Mouse (Mus musculus): ENCODE measurements around the gene Atrip. TPM values are rescaled to one million over a fixed set of nuclear protein-coding genes. Genes with fewer than 3 reads are reported as not detected.

Atrip gene
- polyA plus RNA-seq, 1 experiment from 2014 or later = 26.0 TPM

DNA sequence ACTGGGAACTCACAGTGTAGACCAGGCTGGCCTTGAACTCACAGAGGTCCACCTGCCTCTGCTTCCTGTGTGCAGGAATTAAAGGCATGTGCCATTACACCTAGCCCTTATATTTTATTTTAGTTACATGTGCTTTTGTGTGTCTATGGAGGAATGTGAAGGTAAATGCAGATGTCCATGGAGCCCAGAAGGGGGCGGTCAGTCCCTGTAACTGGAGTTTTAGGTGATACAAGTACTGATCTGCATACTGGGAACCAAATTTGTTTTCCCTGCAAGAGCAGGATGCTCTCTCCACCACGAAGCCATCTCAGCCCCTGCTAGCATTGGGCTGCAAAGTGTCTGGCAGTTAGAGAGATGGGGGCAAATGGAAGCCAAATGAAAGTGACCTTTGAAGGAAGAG lies 11.0 kb upstream of the Atrip start:
- 10% methylated on average over 2 of the region's 2 CpGs for WGBS
- peak; percentile 55 for DNase-seq (ENCODE audit: low spot score)
- no peak overlapping the region for H3K4me3 ChIP-seq (ENCODE audit: low read depth, low read length)

DNA sequence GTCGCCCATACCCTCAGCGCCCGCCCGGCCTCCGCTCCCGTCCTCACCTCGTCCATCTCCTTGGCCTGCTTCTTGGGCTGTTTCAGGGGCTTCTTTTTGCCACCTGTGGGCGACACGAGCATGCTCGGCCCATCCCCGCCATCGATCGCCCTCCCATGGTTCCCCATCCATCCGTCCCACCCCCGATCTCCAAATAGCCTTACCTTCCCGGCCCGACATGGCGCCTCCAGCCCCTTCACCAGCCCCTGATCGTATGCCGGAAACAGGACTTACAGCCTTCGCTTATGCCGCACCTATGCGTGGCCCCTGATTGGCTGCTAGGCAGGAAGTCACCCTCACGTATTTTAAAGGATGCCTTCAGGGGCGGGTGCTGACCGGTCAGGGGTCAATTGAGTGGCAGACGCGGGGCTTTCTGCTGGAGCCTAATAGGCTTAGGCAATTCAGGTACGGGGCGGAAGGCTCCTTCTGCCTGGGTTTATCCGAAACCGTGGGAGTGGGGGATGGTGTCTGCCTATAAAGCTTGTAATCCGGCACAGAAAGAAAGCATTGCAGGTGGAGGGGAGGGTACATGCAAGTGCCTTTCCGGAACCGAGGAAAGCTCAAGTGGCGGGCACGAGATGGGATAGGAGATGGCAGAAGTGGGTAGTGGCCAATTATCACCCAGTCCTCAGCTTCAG lies 8.3 kb upstream of the Atrip start, which contains the start of the genes Ccdc51 and Tma7:
Gene Ccdc51 (plus strand): TSS at position 370 of the 677 bp plus-strand sequence.
Gene Tma7 (minus strand): TSS at position 464 of the 677 bp plus-strand sequence.
- peak; percentile 84 for DNase-seq (ENCODE audit: low spot score)
- no peaks in the 10 kb centered on the region for H3K27me3 ChIP-seq (ENCODE audit: control insufficient read depth, insufficient read depth, low read length)
- H3K9me3 ChIP-seq (ENCODE audit: control insufficient read depth, low read length) = no peaks in the 10 kb centered on the region
- H3K27ac ChIP-seq (ENCODE audit: low read depth, low read length) = peak within 1 kb of the TSS; percentile 72
- H3K36me3 ChIP-seq (ENCODE audit: control insufficient read depth, insufficient read depth, low read length) = no peaks in the 10 kb centered on the region
- H3K4me3 ChIP-seq (ENCODE audit: low read depth, low read length) = peak within 1 kb of the TSS; percentile 84
- WGBS = under 1% methylated on average over 37 of the region's 37 CpGs
- peak within 1 kb of the TSS; percentile 76 for H3K4me2 ChIP-seq (replicated peaks; ENCODE audit: low read depth, low read length)
- peaks cover 6% of the 10 kb centered on the region; the same call in 1 of the 2 replicates for H3K4me1 ChIP-seq (replicated peaks; ENCODE audit: control insufficient read depth, insufficient read depth, low read length)
- peak; percentile 97 for ATAC-seq (ENCODE audit: low FRiP score)
- peak within 1 kb of the TSS; percentile 80 for H3K9ac ChIP-seq (ENCODE audit: low read depth, low read length)

More for the DNA sequence above, 11.0 kb upstream of the Atrip start:
- H3K9ac ChIP-seq (ENCODE audit: low read depth, low read length) = no peak overlapping the region
- no peaks in the 10 kb centered on the region for H3K9me3 ChIP-seq (ENCODE audit: control insufficient read depth, low read length)
- no peaks in the 10 kb centered on the region for H3K27me3 ChIP-seq (ENCODE audit: control insufficient read depth, insufficient read depth, low read length)
- no peaks in the 10 kb centered on the region for H3K36me3 ChIP-seq (ENCODE audit: control insufficient read depth, insufficient read depth, low read length)
- H3K4me2 ChIP-seq (replicated peaks; ENCODE audit: low read depth, low read length) = no peak overlapping the region
- peaks cover 6% of the 10 kb centered on the region; the same call in 1 of the 2 replicates for H3K4me1 ChIP-seq (replicated peaks; ENCODE audit: control insufficient read depth, insufficient read depth, low read length)
- no peak overlapping the region for H3K27ac ChIP-seq (ENCODE audit: low read depth, low read length)
- ATAC-seq (ENCODE audit: low FRiP score) = no peak

DNA sequence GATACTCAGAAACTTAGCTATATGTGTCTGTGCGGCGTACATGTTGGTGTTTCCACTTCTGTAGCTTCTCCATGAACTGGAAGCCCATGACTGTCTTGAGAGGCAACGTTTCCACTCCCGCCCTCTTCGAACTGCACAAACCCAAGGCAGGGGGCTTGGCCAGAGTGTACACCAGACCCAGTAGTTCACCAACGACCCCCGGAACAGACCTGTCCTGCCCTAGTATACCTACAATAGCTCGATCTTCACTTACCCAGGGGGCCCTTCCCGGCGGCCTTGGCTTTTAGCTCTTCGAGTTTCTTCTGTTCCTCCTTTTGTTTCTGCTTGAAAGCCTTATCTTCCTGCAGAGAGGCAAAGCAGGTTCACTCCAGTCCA lies 7.8 kb upstream of the Atrip start:
- no peaks in the 10 kb centered on the region for H3K27me3 ChIP-seq (ENCODE audit: control insufficient read depth, insufficient read depth, low read length)
- WGBS = 7% methylated on average over 11 of the region's 11 CpGs
- ATAC-seq (ENCODE audit: low FRiP score) (peak; percentile 48), DNase-seq (ENCODE audit: low spot score) (no peak)
- peak overlapping the region; percentile 80 for H3K9ac ChIP-seq (ENCODE audit: low read depth, low read length)
- no peaks in the 10 kb centered on the region for H3K36me3 ChIP-seq (ENCODE audit: control insufficient read depth, insufficient read depth, low read length)
- H3K4me2 ChIP-seq (replicated peaks; ENCODE audit: low read depth, low read length) = peak overlapping the region; percentile 76
- peaks cover 6% of the 10 kb centered on the region; the same call in 1 of the 2 replicates for H3K4me1 ChIP-seq (replicated peaks; ENCODE audit: control insufficient read depth, insufficient read depth, low read length)
- H3K27ac ChIP-seq (ENCODE audit: low read depth, low read length) = peak overlapping the region; percentile 72; the same call in 1 of the 2 replicates
- H3K9me3 ChIP-seq (ENCODE audit: control insufficient read depth, low read length) = no peaks in the 10 kb centered on the region
- H3K4me3 ChIP-seq (ENCODE audit: low read depth, low read length) = peak overlapping the region; percentile 84

DNA sequence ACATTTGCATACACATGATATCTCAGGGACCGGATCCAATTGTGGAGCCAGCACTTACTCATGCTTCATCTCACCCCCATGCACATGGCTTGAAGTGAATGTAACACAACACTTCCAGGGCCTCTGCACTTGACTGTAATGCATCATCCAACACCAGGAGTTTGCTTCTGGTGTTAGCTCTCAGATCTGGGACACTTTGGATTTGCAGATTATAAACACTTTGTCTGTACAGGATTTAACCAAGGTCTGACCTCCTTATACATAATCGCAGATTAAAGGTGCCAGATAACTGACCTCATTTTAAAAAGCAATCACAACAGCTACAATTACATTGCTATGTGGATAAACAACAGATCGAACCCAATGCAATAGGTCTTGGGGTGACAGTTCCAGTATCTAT lies 6.6 kb upstream of the Atrip start:
- no peak overlapping the region for H3K27ac ChIP-seq (ENCODE audit: low read depth, low read length)
- WGBS = 97% methylated on average over 3 of the region's 3 CpGs
- H3K4me3 ChIP-seq (ENCODE audit: low read depth, low read length) = no peak overlapping the region
- DNase-seq (ENCODE audit: low spot score) = no peak
- no peak overlapping the region for H3K9ac ChIP-seq (ENCODE audit: low read depth, low read length)
- H3K27me3 ChIP-seq (ENCODE audit: control insufficient read depth, insufficient read depth, low read length) = no peaks in the 10 kb centered on the region
- no peak for ATAC-seq (ENCODE audit: low FRiP score)
- H3K4me1 ChIP-seq (replicated peaks; ENCODE audit: control insufficient read depth, insufficient read depth, low read length) = peaks cover 6% of the 10 kb centered on the region; the same call in 1 of the 2 replicates
- no peaks in the 10 kb centered on the region for H3K9me3 ChIP-seq (ENCODE audit: control insufficient read depth, low read length)
- no peaks in the 10 kb centered on the region for H3K36me3 ChIP-seq (ENCODE audit: control insufficient read depth, insufficient read depth, low read length)
- H3K4me2 ChIP-seq (replicated peaks; ENCODE audit: low read depth, low read length) = no peak overlapping the region

DNA sequence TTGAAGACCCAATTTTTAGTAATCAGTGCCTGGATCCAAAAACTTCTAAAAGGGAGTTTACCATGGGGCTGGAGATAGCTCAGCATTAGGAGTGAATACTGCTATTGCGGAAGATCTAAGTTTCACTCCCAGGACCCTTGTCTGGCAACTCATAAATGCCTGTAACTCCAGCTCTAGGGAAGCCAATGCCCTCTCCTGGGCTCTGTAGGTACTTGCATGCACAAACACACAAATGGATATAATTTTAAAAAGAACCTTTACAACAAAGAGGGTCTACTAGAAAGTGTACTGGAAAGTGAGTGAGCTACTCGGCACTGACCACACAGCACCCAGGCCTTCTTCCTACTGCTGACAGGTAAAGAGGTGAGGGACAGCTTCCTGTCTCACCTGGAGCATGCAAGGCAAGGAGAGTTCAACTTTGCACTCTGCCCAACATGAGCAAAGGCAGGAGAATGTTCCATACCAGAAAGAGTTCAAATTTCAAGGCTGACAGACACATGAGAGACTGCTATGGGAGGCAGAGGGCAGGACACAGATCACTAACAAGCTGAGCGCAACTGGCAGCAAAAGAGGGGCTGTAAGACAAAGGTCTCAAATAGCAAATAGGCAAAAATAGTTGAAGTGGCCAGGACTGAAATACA lies 5.7 kb downstream of the Atrip start:
- no peaks in the 10 kb centered on the region for H3K9me3 ChIP-seq (ENCODE audit: control insufficient read depth, low read length)
- ATAC-seq (ENCODE audit: low FRiP score) (no peak), DNase-seq (ENCODE audit: low spot score) (no peak)
- H3K4me2 ChIP-seq (replicated peaks; ENCODE audit: low read depth, low read length) = no peak overlapping the region
- no peak overlapping the region for H3K4me3 ChIP-seq (ENCODE audit: low read depth, low read length)
- no peak overlapping the region for H3K27ac ChIP-seq (ENCODE audit: low read depth, low read length)
- no peaks in the 10 kb centered on the region for H3K27me3 ChIP-seq (ENCODE audit: control insufficient read depth, insufficient read depth, low read length)
- WGBS = 93% methylated on average over 3 of the region's 3 CpGs
- H3K9ac ChIP-seq (ENCODE audit: low read depth, low read length) = no peak overlapping the region
- H3K36me3 ChIP-seq (ENCODE audit: control insufficient read depth, insufficient read depth, low read length) = peaks cover 29% of the 10 kb centered on the region; the same call in 1 of the 2 replicates
- peaks cover 5% of the 10 kb centered on the region; the same call in 1 of the 2 replicates for H3K4me1 ChIP-seq (replicated peaks; ENCODE audit: control insufficient read depth, insufficient read depth, low read length)

DNA sequence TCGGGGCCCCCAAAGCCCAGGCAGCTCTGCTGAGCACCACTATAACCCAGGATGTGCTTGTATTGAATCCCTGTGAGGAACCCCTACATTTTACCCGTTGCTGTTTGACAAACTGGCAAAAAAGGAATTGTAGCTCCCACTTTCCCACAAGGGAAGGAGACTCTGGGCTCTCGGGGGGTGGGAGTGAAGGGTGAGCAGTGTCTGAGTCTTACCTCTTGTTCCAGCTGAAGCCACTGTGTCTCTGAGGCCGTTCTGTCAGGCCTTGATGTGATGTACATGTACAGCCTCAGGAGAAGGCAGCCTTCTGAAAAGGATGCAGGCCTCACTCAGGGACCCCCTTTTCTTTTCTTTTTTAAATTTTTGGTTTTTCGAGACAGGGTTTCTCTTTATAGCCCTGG lies 13.0 kb downstream of the Atrip start:
- H3K27me3 ChIP-seq (ENCODE audit: control insufficient read depth, insufficient read depth, low read length) = no peaks in the 10 kb centered on the region
- H3K36me3 ChIP-seq (ENCODE audit: control insufficient read depth, insufficient read depth, low read length) = peaks cover 17% of the 10 kb centered on the region; the same call in 1 of the 2 replicates

DNA sequence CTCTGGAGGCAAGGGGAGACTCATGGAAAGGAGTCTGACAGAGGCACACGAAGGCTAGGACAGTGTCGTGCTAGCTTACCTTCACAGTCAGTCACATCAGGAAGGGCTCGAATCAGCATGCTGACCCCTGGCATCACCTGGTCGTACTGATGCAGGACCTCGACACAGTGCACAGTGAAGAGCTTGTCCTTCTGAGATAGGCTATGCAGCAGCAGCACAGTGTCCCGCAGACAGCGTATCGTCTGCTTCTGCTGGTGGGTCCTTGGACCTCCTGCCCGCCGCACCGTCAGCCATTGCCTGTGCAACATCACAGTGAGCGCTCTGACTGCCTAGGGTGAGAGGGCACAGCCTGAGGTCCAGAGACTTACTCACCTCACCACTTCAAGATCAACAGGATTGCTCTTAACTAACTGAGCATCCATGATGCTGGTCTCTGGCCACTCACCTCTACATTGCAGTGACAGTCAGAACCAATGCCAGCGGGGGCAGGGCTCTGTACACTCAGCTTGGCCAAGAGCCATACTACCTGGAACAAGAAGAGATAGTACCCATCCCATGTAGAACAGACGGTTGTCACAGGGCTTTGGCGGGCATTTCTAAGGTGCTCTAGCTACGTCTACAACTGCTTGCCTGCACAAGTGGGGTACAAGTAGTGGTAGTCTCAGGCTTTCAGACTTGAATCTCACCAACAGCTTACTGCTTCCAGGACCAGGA lies 13.6 kb downstream of the Atrip start:
- Histone ChIP-seq H3K36me3 (ENCODE audit: control insufficient read depth, insufficient read depth, low read length) (peaks cover 15% of the 10 kb centered on the region; the same call in 1 of the 2 replicates), H3K9ac (ENCODE audit: low read depth, low read length) (no peak overlapping the region), H3K4me1 (replicated peaks; ENCODE audit: control insufficient read depth, insufficient read depth, low read length) (0 out of 2 replicates have a peak, but pooled peaks cover 2% of the 10 kb centered on the region), H3K27ac (ENCODE audit: low read depth, low read length) (no peak overlapping the region), H3K4me2 (replicated peaks; ENCODE audit: low read depth, low read length) (no peak overlapping the region), H3K9me3 (ENCODE audit: control insufficient read depth, low read length) (no peaks in the 10 kb centered on the region), H3K4me3 (ENCODE audit: low read depth, low read length) (no peak overlapping the region), H3K27me3 (ENCODE audit: control insufficient read depth, insufficient read depth, low read length) (no peaks in the 10 kb centered on the region)
- ATAC-seq (ENCODE audit: low FRiP score) = peak; percentile 36; the same call in 1 of the 2 replicates
- WGBS = 93% methylated on average over 16 of the region's 16 CpGs
- peak; percentile 12 for DNase-seq (ENCODE audit: low spot score)

More for the DNA sequence above, 13.0 kb downstream of the Atrip start:
- no peak overlapping the region for H3K4me3 ChIP-seq (ENCODE audit: low read depth, low read length)
- DNase-seq (ENCODE audit: low spot score) (no peak), ATAC-seq (ENCODE audit: low FRiP score) (no peak)
- WGBS = 87% methylated on average over 5 of the region's 5 CpGs
- no peak overlapping the region for H3K4me2 ChIP-seq (replicated peaks; ENCODE audit: low read depth, low read length)
- H3K27ac ChIP-seq (ENCODE audit: low read depth, low read length) = no peak overlapping the region
- H3K9me3 ChIP-seq (ENCODE audit: control insufficient read depth, low read length) = no peaks in the 10 kb centered on the region
- no peak overlapping the region for H3K9ac ChIP-seq (ENCODE audit: low read depth, low read length)
- H3K4me1 ChIP-seq (replicated peaks; ENCODE audit: control insufficient read depth, insufficient read depth, low read length) = 0 out of 2 replicates have a peak, but pooled peaks cover 2% of the 10 kb centered on the region

DNA sequence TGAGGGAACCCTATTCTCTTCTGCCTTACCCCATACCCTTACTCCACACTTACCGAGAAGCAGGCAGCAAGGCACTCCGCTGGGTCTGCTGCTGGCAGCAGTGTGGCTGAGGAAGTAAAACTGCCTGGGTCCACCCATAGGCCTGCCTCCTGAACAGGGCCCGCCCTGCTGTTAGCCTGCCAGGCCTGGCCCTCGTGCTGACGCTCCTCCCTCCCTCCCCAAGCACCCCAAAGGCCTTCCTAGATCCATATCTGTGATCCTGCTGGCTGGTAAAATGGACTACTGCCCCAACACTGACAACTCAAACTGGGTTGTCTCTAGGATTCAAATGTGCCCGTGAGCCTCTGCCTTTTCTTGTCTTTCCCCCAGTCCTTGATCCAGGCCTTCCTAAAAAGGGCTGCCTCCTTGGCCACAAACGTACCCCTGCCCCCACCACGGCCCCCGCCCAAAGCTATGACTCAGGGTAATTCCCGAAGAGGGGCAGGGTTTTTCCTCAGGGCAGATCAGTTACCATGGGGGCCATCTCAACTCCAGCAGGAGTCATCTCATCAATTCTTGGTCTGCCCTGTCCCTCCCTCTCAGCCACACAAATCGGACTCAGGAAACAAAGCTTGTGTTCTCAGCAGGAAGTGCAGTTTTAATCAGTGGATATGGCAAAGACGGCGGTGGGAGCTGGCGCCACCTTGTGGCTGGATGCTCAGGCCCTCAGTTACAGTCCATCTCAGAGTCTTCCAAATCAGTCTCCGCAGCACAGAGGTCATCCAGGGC lies 14.6 kb downstream of the Atrip start, which contains the start of gene Trex1:
Gene Trex1 (minus strand): TSS at position 599 of the 768 bp plus-strand sequence.
- H3K27ac ChIP-seq (ENCODE audit: low read depth, low read length) = peak within 1 kb of the TSS; percentile 27
- no peaks in the 10 kb centered on the region for H3K9me3 ChIP-seq (ENCODE audit: control insufficient read depth, low read length)
- no peaks in the 10 kb centered on the region for H3K27me3 ChIP-seq (ENCODE audit: control insufficient read depth, insufficient read depth, low read length)
- H3K36me3 ChIP-seq (ENCODE audit: control insufficient read depth, insufficient read depth, low read length) = peaks cover 8% of the 10 kb centered on the region; the same call in 1 of the 2 replicates
- peaks cover 2% of the 10 kb centered on the region; the same call in 1 of the 2 replicates for H3K4me1 ChIP-seq (replicated peaks; ENCODE audit: control insufficient read depth, insufficient read depth, low read length)
- 0 out of 2 replicates have a peak within 1 kb of the TSS, but pooled peaks have one; percentile 3 for H3K4me2 ChIP-seq (replicated peaks; ENCODE audit: low read depth, low read length)
- 31% methylated on average over 15 of the region's 15 CpGs for WGBS
- H3K9ac ChIP-seq (ENCODE audit: low read depth, low read length) = peak within 1 kb of the TSS; percentile 42
- ATAC-seq (ENCODE audit: low FRiP score) (peak; percentile 76), DNase-seq (ENCODE audit: low spot score) (peak; percentile 89)
- H3K4me3 ChIP-seq (ENCODE audit: low read depth, low read length) = no peak within 1 kb of the TSS

All from hindbrain, embryonic 11.5 days (tissue).